Mouse (Mus musculus): ENCODE data around the gene Dtx3. TPM values are rescaled to one million over a fixed set of nuclear protein-coding genes. Genes with fewer than 3 reads are reported as not detected.
"Not testable (repeated sequence)": the region's sequence is repeated elsewhere in the genome, so short reads cannot be mapped to it uniquely, and the experiment has no call there.

Gene Dtx3
- polyA plus RNA-seq, 1 experiment from 2014 or later: 231 TPM

DNA sequence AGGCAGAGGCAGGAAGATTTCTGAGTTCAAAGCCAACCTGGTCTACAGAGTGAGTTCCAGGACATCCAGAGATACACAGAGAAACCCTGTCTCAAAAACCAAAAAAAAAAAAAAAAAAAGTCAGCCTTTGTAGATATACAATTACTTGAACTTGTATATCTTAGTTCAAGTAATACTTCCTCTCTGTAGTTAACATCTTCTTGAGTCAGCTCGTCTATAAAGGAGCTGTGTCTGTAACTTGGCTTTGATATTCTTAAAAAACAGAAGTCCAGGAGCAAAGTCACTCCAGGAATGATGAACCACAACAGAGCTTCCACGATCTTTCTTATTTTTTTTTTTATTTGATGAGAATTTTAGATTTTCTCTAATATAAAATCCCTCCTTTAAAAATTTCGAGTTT, 34.8 kb downstream of the Dtx3 start:
- no peak overlapping the region for H3K9ac ChIP-seq (replicated peaks; ENCODE audit: low read depth, low read length)
- no peak for ATAC-seq (ENCODE audit: low read depth)
- no peaks in the 10 kb centered on the region for H3K36me3 ChIP-seq (ENCODE audit: control insufficient read depth, insufficient read depth, low read length)
- H3K9me3 ChIP-seq (ENCODE audit: control insufficient read depth, low read length): no peaks in the 10 kb centered on the region
- 74% methylated on average over 3 of the region's 3 CpGs for WGBS
- no peak overlapping the region for H3K4me3 ChIP-seq (ENCODE audit: low read depth, low read length)
- H3K4me1 ChIP-seq (ENCODE audit: control insufficient read depth, insufficient read depth, low read length): no peaks in the 10 kb centered on the region; the same call in 1 of the 2 replicates
- no peak overlapping the region for H3K27ac ChIP-seq (ENCODE audit: low read depth, low read length)
- peaks cover 4% of the 10 kb centered on the region; the same call in 1 of the 2 replicates for H3K27me3 ChIP-seq (ENCODE audit: control insufficient read depth, insufficient read depth, low read length)
- H3K4me2 ChIP-seq (ENCODE audit: low read depth, low read length): no peak overlapping the region

DNA sequence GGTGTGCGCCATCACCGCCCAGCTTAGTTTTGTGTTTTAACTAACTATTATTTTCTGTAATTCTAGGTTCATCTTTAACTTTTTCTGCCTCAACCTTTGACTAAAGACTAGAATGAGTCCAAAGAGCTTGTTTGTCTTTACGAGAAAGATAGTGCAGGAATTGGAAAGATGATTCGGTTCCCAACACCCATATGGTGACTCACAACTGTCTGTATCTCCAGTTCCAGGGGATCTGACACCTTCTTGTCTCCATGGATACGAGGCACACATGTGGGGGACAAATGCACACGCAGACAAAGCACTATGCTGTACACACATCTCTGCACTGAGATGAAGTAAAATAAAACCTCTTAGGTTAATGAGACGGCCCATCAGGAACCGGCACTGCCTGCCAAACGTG, 35.4 kb downstream of the Dtx3 start:
- Histone ChIP-seq H3K4me3 (ENCODE audit: low read depth, low read length) (no peak overlapping the region), H3K9ac (replicated peaks; ENCODE audit: low read depth, low read length) (no peak overlapping the region), H3K4me2 (ENCODE audit: low read depth, low read length) (no peak overlapping the region), H3K9me3 (ENCODE audit: control insufficient read depth, low read length) (no peaks in the 10 kb centered on the region), H3K27ac (ENCODE audit: low read depth, low read length) (no peak overlapping the region), H3K27me3 (ENCODE audit: control insufficient read depth, insufficient read depth, low read length) (no peaks in the 10 kb centered on the region), H3K4me1 (ENCODE audit: control insufficient read depth, insufficient read depth, low read length) (no peaks in the 10 kb centered on the region; the same call in 1 of the 2 replicates), H3K36me3 (ENCODE audit: control insufficient read depth, insufficient read depth, low read length) (no peaks in the 10 kb centered on the region)
- 84% methylated on average over 9 of the region's 9 CpGs for WGBS
- no peak for ATAC-seq (ENCODE audit: low read depth)

GRCm38 (mm10) chr10:127158471-127158870, 37.1 kb downstream of the Dtx3 start:
- H3K27me3 ChIP-seq (ENCODE audit: control insufficient read depth, insufficient read depth, low read length): no peaks in the 10 kb centered on the region
- no peak overlapping the region for H3K27ac ChIP-seq (ENCODE audit: low read depth, low read length)
- H3K9me3 ChIP-seq (ENCODE audit: control insufficient read depth, low read length): no peaks in the 10 kb centered on the region
- no peaks in the 10 kb centered on the region for H3K4me1 ChIP-seq (ENCODE audit: control insufficient read depth, insufficient read depth, low read length)
- WGBS: 81% methylated on average over 3 of the region's 3 CpGs
- no peak overlapping the region for H3K4me2 ChIP-seq (ENCODE audit: low read depth, low read length)
- no peak overlapping the region for H3K9ac ChIP-seq (replicated peaks; ENCODE audit: low read depth, low read length)
- no peak for ATAC-seq (ENCODE audit: low read depth)
- no peak overlapping the region for H3K4me3 ChIP-seq (ENCODE audit: low read depth, low read length)
- no peaks in the 10 kb centered on the region for H3K36me3 ChIP-seq (ENCODE audit: control insufficient read depth, insufficient read depth, low read length)

DNA sequence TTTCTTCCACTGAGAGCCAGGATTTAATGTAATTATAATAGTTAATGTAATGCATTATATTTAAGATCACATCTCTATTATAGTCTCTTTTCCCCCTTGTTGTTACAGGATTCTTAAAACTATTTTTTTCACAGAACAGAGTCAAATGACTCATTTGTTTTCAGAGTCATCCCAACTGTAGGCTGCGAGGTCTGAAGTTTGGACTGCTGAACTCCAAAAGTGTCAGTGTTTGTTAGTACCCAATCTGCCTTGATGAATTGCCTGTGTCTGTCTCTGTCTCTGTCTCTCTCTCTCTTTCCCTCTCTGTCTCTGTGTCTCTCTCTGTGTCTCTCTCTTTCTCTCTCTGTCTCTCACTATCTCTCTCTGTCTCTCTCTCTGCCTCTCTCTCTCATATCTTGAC, 39.0 kb downstream of the Dtx3 start:
- Histone ChIP-seq H3K36me3 (ENCODE audit: control insufficient read depth, insufficient read depth, low read length) (no peaks in the 10 kb centered on the region), H3K27me3 (ENCODE audit: control insufficient read depth, insufficient read depth, low read length) (no peaks in the 10 kb centered on the region), H3K4me1 (ENCODE audit: control insufficient read depth, insufficient read depth, low read length) (no peaks in the 10 kb centered on the region), H3K27ac (ENCODE audit: low read depth, low read length) (no peak overlapping the region), H3K9ac (replicated peaks; ENCODE audit: low read depth, low read length) (no peak overlapping the region), H3K4me3 (ENCODE audit: low read depth, low read length) (no peak overlapping the region), H3K9me3 (ENCODE audit: control insufficient read depth, low read length) (no peaks in the 10 kb centered on the region), H3K4me2 (ENCODE audit: low read depth, low read length) (no peak overlapping the region)
- ATAC-seq (ENCODE audit: low read depth): no peak
- WGBS: 94% methylated on average over 1 of the region's 1 CpGs

GRCm38 (mm10) chr10:127156089-127156488, 39.4 kb downstream of the Dtx3 start:
- Histone ChIP-seq H3K27ac (ENCODE audit: low read depth, low read length) (no peak overlapping the region), H3K9me3 (ENCODE audit: control insufficient read depth, low read length) (no peaks in the 10 kb centered on the region), H3K4me3 (ENCODE audit: low read depth, low read length) (no peak overlapping the region), H3K4me1 (ENCODE audit: control insufficient read depth, insufficient read depth, low read length) (no peaks in the 10 kb centered on the region), H3K9ac (replicated peaks; ENCODE audit: low read depth, low read length) (no peak overlapping the region), H3K36me3 (ENCODE audit: control insufficient read depth, insufficient read depth, low read length) (no peaks in the 10 kb centered on the region), H3K4me2 (ENCODE audit: low read depth, low read length) (no peak overlapping the region), H3K27me3 (ENCODE audit: control insufficient read depth, insufficient read depth, low read length) (no peaks in the 10 kb centered on the region)
- no peak for ATAC-seq (ENCODE audit: low read depth)
- 93% methylated on average over 1 of the region's 1 CpGs for WGBS

- H3K9me3 ChIP-seq (ENCODE audit: control insufficient read depth, low read length): no peaks in the 10 kb centered on the region
- no peak for ATAC-seq (ENCODE audit: low read depth)
- no peaks in the 10 kb centered on the region for H3K27me3 ChIP-seq (ENCODE audit: control insufficient read depth, insufficient read depth, low read length)
- H3K27ac ChIP-seq (ENCODE audit: low read depth, low read length): no peak overlapping the region
- no peak overlapping the region for H3K4me3 ChIP-seq (ENCODE audit: low read depth, low read length)
- no peak overlapping the region for H3K4me2 ChIP-seq (ENCODE audit: low read depth, low read length)
- H3K9ac ChIP-seq (replicated peaks; ENCODE audit: low read depth, low read length): no peak overlapping the region
- H3K36me3 ChIP-seq (ENCODE audit: control insufficient read depth, insufficient read depth, low read length): no peaks in the 10 kb centered on the region
- no peaks in the 10 kb centered on the region for H3K4me1 ChIP-seq (ENCODE audit: control insufficient read depth, insufficient read depth, low read length)
- WGBS: 91% methylated on average over 5 of the region's 5 CpGs
Observed at GRCm38 (mm10) chr10:127154652-127155051, 40.9 kb downstream of the Dtx3 start.

GRCm38 (mm10) chr10:127154241-127154640, 41.3 kb downstream of the Dtx3 start:
- no peak overlapping the region for H3K27ac ChIP-seq (ENCODE audit: low read depth, low read length)
- no peaks in the 10 kb centered on the region for H3K27me3 ChIP-seq (ENCODE audit: control insufficient read depth, insufficient read depth, low read length)
- H3K4me2 ChIP-seq (ENCODE audit: low read depth, low read length): no peak overlapping the region
- no peaks in the 10 kb centered on the region for H3K4me1 ChIP-seq (ENCODE audit: control insufficient read depth, insufficient read depth, low read length)
- H3K4me3 ChIP-seq (ENCODE audit: low read depth, low read length): no peak overlapping the region
- WGBS: 95% methylated on average over 2 of the region's 2 CpGs
- no peaks in the 10 kb centered on the region for H3K9me3 ChIP-seq (ENCODE audit: control insufficient read depth, low read length)
- no peaks in the 10 kb centered on the region for H3K36me3 ChIP-seq (ENCODE audit: control insufficient read depth, insufficient read depth, low read length)
- ATAC-seq (ENCODE audit: low read depth): no peak
- no peak overlapping the region for H3K9ac ChIP-seq (replicated peaks; ENCODE audit: low read depth, low read length)

- H3K27ac ChIP-seq (ENCODE audit: low read depth, low read length): no peak overlapping the region
- no peaks in the 10 kb centered on the region for H3K9me3 ChIP-seq (ENCODE audit: control insufficient read depth, low read length)
- H3K36me3 ChIP-seq (ENCODE audit: control insufficient read depth, insufficient read depth, low read length): no peaks in the 10 kb centered on the region
- H3K4me1 ChIP-seq (ENCODE audit: control insufficient read depth, insufficient read depth, low read length): no peaks in the 10 kb centered on the region
- 94% methylated on average over 7 of the region's 7 CpGs for WGBS
- no peak overlapping the region for H3K4me3 ChIP-seq (ENCODE audit: low read depth, low read length)
- H3K27me3 ChIP-seq (ENCODE audit: control insufficient read depth, insufficient read depth, low read length): no peaks in the 10 kb centered on the region
- no peak for ATAC-seq (ENCODE audit: low read depth)
- no peak overlapping the region for H3K9ac ChIP-seq (replicated peaks; ENCODE audit: low read depth, low read length)
- no peak overlapping the region for H3K4me2 ChIP-seq (ENCODE audit: low read depth, low read length)
Observed at GRCm38 (mm10) chr10:127153323-127153722, 42.2 kb downstream of the Dtx3 start.

DNA sequence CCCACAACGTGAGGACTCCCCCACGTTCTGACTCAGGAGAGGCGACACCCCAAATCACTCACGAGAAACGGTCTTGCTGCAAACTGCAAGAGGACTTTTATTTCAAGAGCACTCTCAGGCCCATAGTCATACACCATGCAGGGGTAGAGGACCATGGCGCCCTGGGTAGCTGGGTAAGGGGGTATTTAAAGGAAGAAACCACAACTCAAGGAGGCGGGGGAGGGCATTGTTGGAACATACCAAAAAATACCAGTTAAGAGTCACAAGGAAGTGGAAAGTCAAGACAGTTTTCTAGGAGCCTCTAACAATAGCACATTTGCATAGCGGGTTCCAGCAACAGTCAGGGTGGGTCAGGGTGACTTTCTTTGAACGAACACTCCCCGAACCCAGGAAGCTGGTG, 43.0 kb downstream of the Dtx3 start:
- H3K4me1 ChIP-seq (ENCODE audit: control insufficient read depth, insufficient read depth, low read length); H3K4me3 ChIP-seq (ENCODE audit: low read depth, low read length); H3K9ac ChIP-seq (replicated peaks; ENCODE audit: low read depth, low read length); ATAC-seq (ENCODE audit: low read depth); H3K27ac ChIP-seq (ENCODE audit: low read depth, low read length); H3K4me2 ChIP-seq (ENCODE audit: low read depth, low read length); H3K36me3 ChIP-seq (ENCODE audit: control insufficient read depth, insufficient read depth, low read length); H3K9me3 ChIP-seq (ENCODE audit: control insufficient read depth, low read length); H3K27me3 ChIP-seq (ENCODE audit: control insufficient read depth, insufficient read depth, low read length): not testable (repeated sequence)
- WGBS: 90% methylated on average over 10 of the region's 10 CpGs

GRCm38 (mm10) chr10:127151233-127151632, 44.3 kb downstream of the Dtx3 start:
- 91% methylated on average over 3 of the region's 3 CpGs for WGBS
- not testable (repeated sequence) for ATAC-seq (ENCODE audit: low read depth); H3K9me3 ChIP-seq (ENCODE audit: control insufficient read depth, low read length)

More at GRCm38 (mm10) chr10:127151233-127151632, 44.3 kb downstream of the Dtx3 start:
- H3K4me3 ChIP-seq (ENCODE audit: low read depth, low read length); H3K4me1 ChIP-seq (ENCODE audit: control insufficient read depth, insufficient read depth, low read length); H3K27me3 ChIP-seq (ENCODE audit: control insufficient read depth, insufficient read depth, low read length); H3K9ac ChIP-seq (replicated peaks; ENCODE audit: low read depth, low read length); H3K36me3 ChIP-seq (ENCODE audit: control insufficient read depth, insufficient read depth, low read length); H3K4me2 ChIP-seq (ENCODE audit: low read depth, low read length); H3K27ac ChIP-seq (ENCODE audit: low read depth, low read length): not testable (repeated sequence)
